Mouse (Mus musculus): ENCODE measurements around the gene Mark2. TPM values are rescaled to one million over a fixed set of nuclear protein-coding genes. Genes with fewer than 3 reads are reported as not detected.

Gene Mark2
- polyA plus RNA-seq, 1 experiment from 2014 or later = 44.7 TPM

GRCm38 (mm10) chr19:7310704-7311103, 31.0 kb downstream of the Mark2 start:
- no peaks in the 10 kb centered on the region for H3K9me3 ChIP-seq (ENCODE audit: control insufficient read depth, low read length)
- no peak overlapping the region for H3K4me3 ChIP-seq (ENCODE audit: low read depth, low read length)
- no peaks in the 10 kb centered on the region for H3K36me3 ChIP-seq (ENCODE audit: control insufficient read depth, insufficient read depth, low read length)
- TF ChIP-seq EP300 (optimal IDR thresholded peaks at IDR 0.05) = peak; percentile 87
- TF ChIP-seq CTCF (IDR thresholded peaks at IDR 0.05; ENCODE audit: low read depth) = peak; percentile 54
- no peaks in the 10 kb centered on the region for H3K27me3 ChIP-seq (ENCODE audit: control insufficient read depth, insufficient read depth, low read length)
- 0 out of 2 replicates have a peak overlapping the region, but pooled peaks have one; percentile 18 for H3K9ac ChIP-seq (ENCODE audit: low read length)
- ATAC-seq (ENCODE audit: low FRiP score, low TSS enrichment) (peak; percentile 90), DNase-seq (ENCODE audit: low spot score) (peak; percentile 94)
- no peak overlapping the region for H3K4me2 ChIP-seq (replicated peaks; ENCODE audit: low read depth)
- H3K27ac ChIP-seq (replicated peaks) = peak overlapping the region; percentile 94
- peaks cover 25% of the 10 kb centered on the region for H3K4me1 ChIP-seq (replicated peaks; ENCODE audit: control insufficient read depth, insufficient read depth)
- WGBS = 22% methylated on average over 5 of the region's 5 CpGs

- H3K36me3 ChIP-seq (ENCODE audit: control insufficient read depth, insufficient read depth, low read length) = no peaks in the 10 kb centered on the region
- H3K4me2 ChIP-seq (replicated peaks; ENCODE audit: low read depth) = no peak overlapping the region
- peaks cover 26% of the 10 kb centered on the region for H3K4me1 ChIP-seq (replicated peaks; ENCODE audit: control insufficient read depth, insufficient read depth)
- no peak for TF ChIP-seq EP300 (optimal IDR thresholded peaks at IDR 0.05)
- no peak for TF ChIP-seq CTCF (IDR thresholded peaks at IDR 0.05; ENCODE audit: low read depth)
- ATAC-seq (ENCODE audit: low FRiP score, low TSS enrichment) = no peak
- no peaks in the 10 kb centered on the region for H3K9me3 ChIP-seq (ENCODE audit: control insufficient read depth, low read length)
- DNase-seq (ENCODE audit: low spot score) = no peak
- H3K27me3 ChIP-seq (ENCODE audit: control insufficient read depth, insufficient read depth, low read length) = no peaks in the 10 kb centered on the region
- WGBS = 47% methylated on average over 2 of the region's 2 CpGs
- H3K9ac ChIP-seq (ENCODE audit: low read length) = no peak overlapping the region
- no peak overlapping the region for H3K4me3 ChIP-seq (ENCODE audit: low read depth, low read length)
- H3K27ac ChIP-seq (replicated peaks) = peak overlapping the region; percentile 94
Measured at GRCm38 (mm10) chr19:7309738-7310330, 31.8 kb downstream of the Mark2 start.

GRCm38 (mm10) chr19:7307995-7308770, 33.5 kb downstream of the Mark2 start:
- peak; percentile 65 for ATAC-seq (ENCODE audit: low FRiP score, low TSS enrichment)
- peak; percentile 43 for TF ChIP-seq EP300 (optimal IDR thresholded peaks at IDR 0.05)
- no peak for TF ChIP-seq CTCF (IDR thresholded peaks at IDR 0.05; ENCODE audit: low read depth)
- Histone ChIP-seq H3K9me3 (ENCODE audit: control insufficient read depth, low read length) (no peaks in the 10 kb centered on the region), H3K27ac (replicated peaks) (peak overlapping the region; percentile 94), H3K27me3 (ENCODE audit: control insufficient read depth, insufficient read depth, low read length) (no peaks in the 10 kb centered on the region), H3K4me2 (replicated peaks; ENCODE audit: low read depth) (no peak overlapping the region), H3K36me3 (ENCODE audit: control insufficient read depth, insufficient read depth, low read length) (no peaks in the 10 kb centered on the region), H3K4me1 (replicated peaks; ENCODE audit: control insufficient read depth, insufficient read depth) (peaks cover 26% of the 10 kb centered on the region), H3K4me3 (ENCODE audit: low read depth, low read length) (no peak overlapping the region), H3K9ac (ENCODE audit: low read length) (peak overlapping the region; percentile 38; the same call in 1 of the 2 replicates)
- WGBS = 35% methylated on average over 8 of the region's 8 CpGs
- peak; percentile 84 for DNase-seq (ENCODE audit: low spot score)

- Histone ChIP-seq H3K27me3 (ENCODE audit: control insufficient read depth, insufficient read depth, low read length) (no peaks in the 10 kb centered on the region), H3K27ac (replicated peaks) (peak overlapping the region; percentile 94), H3K36me3 (ENCODE audit: control insufficient read depth, insufficient read depth, low read length) (no peaks in the 10 kb centered on the region), H3K9me3 (ENCODE audit: control insufficient read depth, low read length) (no peaks in the 10 kb centered on the region), H3K9ac (ENCODE audit: low read length) (no peak overlapping the region), H3K4me2 (replicated peaks; ENCODE audit: low read depth) (no peak overlapping the region; the same call in 1 of the 2 replicates), H3K4me3 (ENCODE audit: low read depth, low read length) (no peak overlapping the region), H3K4me1 (replicated peaks; ENCODE audit: control insufficient read depth, insufficient read depth) (peaks cover 30% of the 10 kb centered on the region)
- TF ChIP-seq EP300 (optimal IDR thresholded peaks at IDR 0.05) = no peak
- TF ChIP-seq CTCF (IDR thresholded peaks at IDR 0.05; ENCODE audit: low read depth) = no peak
- ATAC-seq (ENCODE audit: low FRiP score, low TSS enrichment) (no peak), DNase-seq (ENCODE audit: low spot score) (peak; percentile 63)
- WGBS = 39% methylated on average over 3 of the region's 3 CpGs
Measured at GRCm38 (mm10) chr19:7306968-7307367, 34.7 kb downstream of the Mark2 start.

GRCm38 (mm10) chr19:7305380-7306310, 36.0 kb downstream of the Mark2 start:
- ATAC-seq (ENCODE audit: low FRiP score, low TSS enrichment) (no peak), DNase-seq (ENCODE audit: low spot score) (no peak)
- no peak overlapping the region for H3K9ac ChIP-seq (ENCODE audit: low read length)
- no peak overlapping the region for H3K4me3 ChIP-seq (ENCODE audit: low read depth, low read length)
- H3K4me1 ChIP-seq (replicated peaks; ENCODE audit: control insufficient read depth, insufficient read depth) = peaks cover 32% of the 10 kb centered on the region
- no peaks in the 10 kb centered on the region for H3K9me3 ChIP-seq (ENCODE audit: control insufficient read depth, low read length)
- TF ChIP-seq EP300 (optimal IDR thresholded peaks at IDR 0.05) (no peak), CTCF (IDR thresholded peaks at IDR 0.05; ENCODE audit: low read depth) (no peak)
- H3K36me3 ChIP-seq (ENCODE audit: control insufficient read depth, insufficient read depth, low read length) = no peaks in the 10 kb centered on the region
- no peaks in the 10 kb centered on the region for H3K27me3 ChIP-seq (ENCODE audit: control insufficient read depth, insufficient read depth, low read length)
- H3K27ac ChIP-seq (replicated peaks) = peak overlapping the region; percentile 94
- H3K4me2 ChIP-seq (replicated peaks; ENCODE audit: low read depth) = no peak overlapping the region
- WGBS = 51% methylated on average over 9 of the region's 11 CpGs

Data from stomach, postnatal 0 days (tissue).